In the genomic region with DNA sequence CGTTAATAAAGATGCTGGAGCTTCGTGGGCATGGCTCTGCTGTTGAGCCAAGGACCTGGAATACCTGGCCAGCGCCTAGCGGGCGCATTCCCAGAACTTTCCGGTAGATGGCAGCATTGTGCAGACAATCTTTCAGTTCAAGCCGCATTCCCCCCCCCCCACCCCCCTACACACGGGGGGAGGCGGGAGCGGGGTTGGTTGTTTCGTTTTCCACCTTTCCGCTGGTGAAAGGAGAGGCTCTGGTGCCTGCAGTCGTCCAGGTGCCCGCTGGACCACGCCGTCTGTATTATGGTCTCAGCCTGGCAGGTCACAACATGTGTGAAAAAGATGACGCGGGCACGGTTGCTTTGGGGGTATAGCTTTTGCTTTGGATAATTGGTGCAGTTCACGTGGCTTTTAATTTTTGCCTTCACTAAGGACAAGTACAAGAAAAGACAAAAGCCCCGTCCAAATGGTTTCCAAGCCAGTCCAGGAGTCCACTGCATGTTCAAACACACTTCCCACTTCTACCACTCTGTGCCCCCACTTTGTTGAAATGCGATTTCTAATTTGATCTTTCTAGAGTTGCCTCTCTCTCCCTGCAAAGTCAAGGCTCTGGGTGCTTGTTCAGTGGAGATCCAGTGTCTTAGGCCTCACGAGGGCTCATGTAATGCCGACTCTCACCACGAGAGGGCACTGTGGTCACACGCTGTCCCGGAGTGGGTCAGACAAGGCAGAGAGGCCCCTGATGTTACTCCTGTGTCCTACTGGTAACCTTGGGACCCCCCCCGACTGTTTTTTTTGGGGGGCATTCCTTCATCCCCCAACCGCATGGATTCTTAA, we compare ENCODE assay signal across 8 mouse cellular contexts. TPM values are rescaled to one million over a fixed set of nuclear protein-coding genes. Genes with fewer than 3 reads are reported as not detected.
A peak's percentile ranks its signal among the peaks of the same experiment; 100 is the strongest.
DNase-seq lines count a peak whose midpoint lies in the region; ATAC-seq lines count a peak whose summit lies in the region.

No protein-coding gene starts in this region.

- under 1% methylated on average over 29 of the region's 29 CpGs for WGBS in embryonic facial prominence, embryonic 12.5 days
- 2% methylated on average over 29 of the region's 29 CpGs for WGBS in limb, embryonic 10.5 days
- 1% methylated on average over 29 of the region's 29 CpGs for WGBS in midbrain, embryonic 12.5 days

- H3K27me3 ChIP-seq in embryonic facial prominence, embryonic 12.5 days: 0 out of 2 replicates have a peak, but pooled peaks cover 7% of the 10 kb centered on the region
- H3K27me3 ChIP-seq in limb, embryonic 10.5 days (ENCODE audit: low read depth, poor library complexity, severe bottlenecking): peaks cover 6% of the 10 kb centered on the region
- peaks cover 13% of the 10 kb centered on the region for H3K27me3 ChIP-seq in midbrain, embryonic 12.5 days

- no peaks in the 10 kb centered on the region for H3K36me3 ChIP-seq in embryonic facial prominence, embryonic 12.5 days
- no peaks in the 10 kb centered on the region for H3K36me3 ChIP-seq in limb, embryonic 10.5 days
- H3K36me3 ChIP-seq in midbrain, embryonic 12.5 days: no peaks in the 10 kb centered on the region

- peak; percentile 70 for ATAC-seq in embryonic facial prominence, embryonic 12.5 days (ENCODE audit: insufficient number of reproducible peaks, insufficient read depth, low FRiP score, low TSS enrichment)
- peak; percentile 89 for ATAC-seq in midbrain, embryonic 12.5 days (ENCODE audit: low FRiP score, low read depth)

- peak overlapping the region; percentile 47 for H3K4me2 ChIP-seq in embryonic facial prominence, embryonic 12.5 days (replicated peaks)
- H3K4me2 ChIP-seq in midbrain, embryonic 12.5 days (replicated peaks): peak overlapping the region; percentile 60

- H3K27ac ChIP-seq in embryonic facial prominence, embryonic 12.5 days: peak overlapping the region; percentile 76
- H3K27ac ChIP-seq in limb, embryonic 10.5 days: peak overlapping the region; percentile 88
- H3K27ac ChIP-seq in midbrain, embryonic 12.5 days (replicated peaks): peak overlapping the region; percentile 63

- H3K9ac ChIP-seq in embryonic facial prominence, embryonic 12.5 days: peak overlapping the region; percentile 45
- peak overlapping the region; percentile 52 for H3K9ac ChIP-seq in midbrain, embryonic 12.5 days (replicated peaks)

- H3K4me3 ChIP-seq in embryonic facial prominence, embryonic 12.5 days: peak overlapping the region; percentile 45
- H3K4me3 ChIP-seq in limb, embryonic 10.5 days: peak overlapping the region; percentile 55
- peak overlapping the region; percentile 52 for H3K4me3 ChIP-seq in midbrain, embryonic 12.5 days

- no peaks in the 10 kb centered on the region for H3K4me1 ChIP-seq in embryonic facial prominence, embryonic 12.5 days
- peaks cover 20% of the 10 kb centered on the region for H3K4me1 ChIP-seq in limb, embryonic 10.5 days
- H3K4me1 ChIP-seq in midbrain, embryonic 12.5 days: no peaks in the 10 kb centered on the region

- DNase-seq in 3134 (ENCODE audit: extremely low read depth, insufficient read length, low spot score): peak; percentile 82
- peak; percentile 93 to 94 for DNase-seq in adrenal gland, postnatal 36 days
- peak; percentile 91 to 99 for DNase-seq in heart, adult 18-20 months
- DNase-seq in kidney, adult 18-20 months: peak; percentile 97
- DNase-seq in limb, embryonic 10.5 days (ENCODE audit: low spot score): peak; percentile 98
- DNase-seq in skeletal muscle tissue, adult 2 months (ENCODE audit: low read depth, low spot score): peak; percentile 83

- H3K9me3 ChIP-seq in embryonic facial prominence, embryonic 12.5 days: no peaks in the 10 kb centered on the region; the same call in 1 of the 2 replicates
- no peaks in the 10 kb centered on the region for H3K9me3 ChIP-seq in limb, embryonic 10.5 days (replicated peaks)
- no peaks in the 10 kb centered on the region for H3K9me3 ChIP-seq in midbrain, embryonic 12.5 days

RNA-seq across cellular contexts. Expression of gene Igfbp7, which starts 52.3 kb away (rescaled TPM):
- 100 to 1,000 TPM; 862 to 986 TPM for total RNA-seq in adrenal gland, postnatal 36 days (2021)
- 17.0 and 17.5 TPM in 2 replicates for polyA plus RNA-seq in embryonic facial prominence, embryonic 12.5 days (2016; fragmentation: Nextera tagmentation; extraction: Ambion mirVana)
- total RNA-seq in heart, adult 18-20 months (2021): 100 to 1,000 TPM; 167 to 176 TPM
- 1.1 and 1.3 TPM in 2 replicates for polyA plus RNA-seq in limb, embryonic 10.5 days (2016; fragmentation: Nextera tagmentation; extraction: Ambion mirVana)
- polyA plus RNA-seq in midbrain, embryonic 12.5 days (2016; fragmentation: Nextera tagmentation; extraction: Ambion mirVana): 35.8 and 36.4 TPM in 2 replicates

Comparison
In these comparisons a context has a peak if more than half of its experiments do, and no peak if none do; other contexts are left out.
1. Peak in every context shown above with its lines: DNase-seq, ATAC-seq, H3K4me3 ChIP-seq and H3K27ac ChIP-seq.